Mouse (Mus musculus): ENCODE results near the gene Tstd2.

GRCm38 (mm10) chr4:46182181-46182580 is 43.7 kb upstream of the Tstd2 start:
- TF ChIP-seq CTCF (conservative IDR thresholded peaks at IDR 0.05; ENCODE audit: insufficient read depth, insufficient read length, low read depth, low read length) (no peak), POLR2A (IDR thresholded peaks at IDR 0.05; ENCODE audit: low read depth, low read length) (no peak)
